Mouse (Mus musculus) brain, embryonic 14.5 days (tissue): Measurements from ENCODE around the gene Sec1.
A peak's percentile ranks its signal among the peaks of the same experiment; 100 is the strongest.

Source experiments
- CTCF ChIP-seq: fragments of 200-500 bp; IDR thresholded peaks from 2 replicates; pipeline ENCODE4 v1.5.1; 2012; ENCODE audit warnings: inconsistent platforms, mild to moderate bottlenecking, moderate library complexity, borderline replicate concordance; ENCODE audit not compliant: insufficient read depth, insufficient read length; ENCODE audit errors: extremely low read depth
- POLR2A ChIP-seq: fragments of 200-500 bp; IDR thresholded peaks from 2 replicates; pipeline ENCODE4 v1.6.1; 2012; ENCODE audit warnings: mild to moderate bottlenecking, inconsistent platforms, borderline replicate concordance; ENCODE audit not compliant: poor library complexity, insufficient read depth, insufficient read length, severe bottlenecking; ENCODE audit errors: extremely low read depth

- TF ChIP-seq CTCF (peak; percentile 70), POLR2A (no peak)
Measured at GRCm38 (mm10) chr7:45730727-45731431, 36.7 kb upstream of the Sec1 start.
